ENCODE assay signal across 12 mouse cellular contexts in genomic region chr10:111746067-111746878, GRCm38 (mm10).
A peak's percentile ranks its signal among the peaks of the same experiment; 100 is the strongest.
DNase-seq lines count a peak whose midpoint lies in the region; ATAC-seq and TF ChIP-seq lines count a peak whose summit lies in the region.
"Had no signal": no experiment of that assay in that cellular context is flagged by ENCODE, and none has a peak within 500 bp of the region (broad histone marks: within the 10 kb centered on the region; RNA-seq: fewer than 3 reads in every experiment).

No protein-coding gene starts in this region.

- peaks cover 14% of the 10 kb centered on the region; the same call in 1 of the 2 replicates for H3K4me1 ChIP-seq in forebrain, embryonic 10.5 days
- no peaks in the 10 kb centered on the region for H3K4me1 ChIP-seq in forebrain, postnatal 0 days (ENCODE audit: insufficient read depth)
- H3K4me1 ChIP-seq in hindbrain, embryonic 11.5 days (replicated peaks; ENCODE audit: control insufficient read depth, insufficient read depth, low read length) = no peaks in the 10 kb centered on the region; the same call in 1 of the 2 replicates
- H3K4me1 ChIP-seq: limb, embryonic 15.5 days had no signal

- no peaks in the 10 kb centered on the region for H3K36me3 ChIP-seq in forebrain, embryonic 10.5 days (replicated peaks)
- no peaks in the 10 kb centered on the region for H3K36me3 ChIP-seq in forebrain, postnatal 0 days (ENCODE audit: insufficient read depth)
- H3K36me3 ChIP-seq in hindbrain, embryonic 11.5 days (ENCODE audit: control insufficient read depth, insufficient read depth, low read length) = no peaks in the 10 kb centered on the region
- H3K36me3 ChIP-seq: limb, embryonic 15.5 days had no signal

- no peaks in the 10 kb centered on the region for H3K9me3 ChIP-seq in forebrain, embryonic 10.5 days
- no peaks in the 10 kb centered on the region for H3K9me3 ChIP-seq in forebrain, postnatal 0 days (ENCODE audit: low read length)
- no peaks in the 10 kb centered on the region for H3K9me3 ChIP-seq in hindbrain, embryonic 11.5 days (ENCODE audit: control insufficient read depth, low read length)
- H3K9me3 ChIP-seq: limb, embryonic 15.5 days had no signal

- no peak for DNase-seq in forebrain, embryonic 10.5 days (ENCODE audit: extremely low spot score, low spot score)
- no peak for DNase-seq in forebrain, postnatal 0 days
- peak; percentile 65 for DNase-seq in 3134 (ENCODE audit: extremely low read depth, insufficient read length, low spot score)
- no peak for DNase-seq in hindbrain, embryonic 11.5 days (ENCODE audit: low spot score)
- DNase-seq in left cerebral cortex, adult 8-10 months (ENCODE audit: low spot score in 2 of 2) = no peak
- no peak for DNase-seq in kidney, adult 11 months
- DNase-seq in adrenal gland, postnatal 10 days = no peak
- DNase-seq: right cerebral cortex, postnatal 25 days had no signal

- peak overlapping the region; percentile 22 for H3K27ac ChIP-seq in forebrain, embryonic 10.5 days
- H3K27ac ChIP-seq in forebrain, postnatal 0 days (ENCODE audit: low read depth, low read length) = no peak overlapping the region
- H3K27ac ChIP-seq in hindbrain, embryonic 11.5 days (ENCODE audit: low read depth, low read length) = no peak overlapping the region
- H3K27ac ChIP-seq: layer of hippocampus, adult 2 months; limb, embryonic 15.5 days had no signal

- H3K27me3 ChIP-seq in forebrain, embryonic 10.5 days (ENCODE audit: poor library complexity, severe bottlenecking) = no peaks in the 10 kb centered on the region
- H3K27me3 ChIP-seq in forebrain, postnatal 0 days (ENCODE audit: insufficient read depth, low read length) = no peaks in the 10 kb centered on the region
- no peaks in the 10 kb centered on the region for H3K27me3 ChIP-seq in hindbrain, embryonic 11.5 days (ENCODE audit: control insufficient read depth, insufficient read depth, low read length)
- H3K27me3 ChIP-seq: limb, embryonic 15.5 days had no signal

- WGBS in forebrain, embryonic 10.5 days = 84% methylated on average over 12 of the region's 12 CpGs
- 80% methylated on average over 12 of the region's 12 CpGs for WGBS in forebrain, postnatal 0 days
- 75% methylated on average over 12 of the region's 12 CpGs for WGBS in hindbrain, embryonic 11.5 days

- H3K9ac ChIP-seq in forebrain, postnatal 0 days = no peak overlapping the region
- no peak overlapping the region for H3K9ac ChIP-seq in hindbrain, embryonic 11.5 days (ENCODE audit: low read depth, low read length)
- H3K9ac ChIP-seq: limb, embryonic 15.5 days had no signal

- no peak overlapping the region for H3K4me3 ChIP-seq in forebrain, embryonic 10.5 days
- no peak overlapping the region for H3K4me3 ChIP-seq in forebrain, postnatal 0 days (ENCODE audit: low read depth, low read length)
- no peak overlapping the region for H3K4me3 ChIP-seq in hindbrain, embryonic 11.5 days (ENCODE audit: low read depth, low read length)
- H3K4me3 ChIP-seq: layer of hippocampus, adult 2 months; limb, embryonic 15.5 days; myocyte had no signal

- ATAC-seq in forebrain, postnatal 0 days = no peak
- ATAC-seq in hindbrain, embryonic 11.5 days (ENCODE audit: low FRiP score) = 0 out of 2 replicates have a peak, but pooled peaks have one; percentile 20
- peak; percentile 89 for ATAC-seq in megakaryocyte progenitor cell, adult 5-6 weeks (replicated peaks; ENCODE audit: poor library complexity)

- H3K4me2 ChIP-seq in forebrain, postnatal 0 days (ENCODE audit: low read depth) = no peak overlapping the region
- H3K4me2 ChIP-seq in hindbrain, embryonic 11.5 days (replicated peaks; ENCODE audit: low read depth, low read length) = no peak overlapping the region
- H3K4me2 ChIP-seq: limb, embryonic 15.5 days had no signal

- no peak for TF ChIP-seq CTCF in forebrain, postnatal 0 days (IDR thresholded peaks at IDR 0.05; ENCODE audit: low read depth)
